Mouse (Mus musculus): ENCODE results near the gene Cep290.

GRCm38 (mm10) chr10:100620040-100620439 is 132.7 kb downstream of the Cep290 start:
- TF ChIP-seq CTCF (IDR thresholded peaks at IDR 0.05; ENCODE audit: low read depth) (no peak), EP300 (IDR thresholded peaks at IDR 0.05; ENCODE audit: low read depth) (no peak)

All from liver, embryonic 14.5 days (tissue).